Mouse (Mus musculus): ENCODE data around the gene Spint5.

Gene Spint5

GRCm38 (mm10) chr2:164758692-164759091 lies 43.6 kb downstream of the Spint5 start:
- ChIA-PET CTCF (no interaction called here), POLR2A (interaction anchor here (0.6 to 19.8 kb wide), 12 partner anchors 9 to 144 kb away, joined by 3 to 366 read pairs (median 6); partner anchors contain the start of genes Ube2c (in 2 of the 4), Acot8 (in 1 of the 4), Dnttip1 (in 1 of the 4) and Snx21 (in 1 of the 4))

DNA sequence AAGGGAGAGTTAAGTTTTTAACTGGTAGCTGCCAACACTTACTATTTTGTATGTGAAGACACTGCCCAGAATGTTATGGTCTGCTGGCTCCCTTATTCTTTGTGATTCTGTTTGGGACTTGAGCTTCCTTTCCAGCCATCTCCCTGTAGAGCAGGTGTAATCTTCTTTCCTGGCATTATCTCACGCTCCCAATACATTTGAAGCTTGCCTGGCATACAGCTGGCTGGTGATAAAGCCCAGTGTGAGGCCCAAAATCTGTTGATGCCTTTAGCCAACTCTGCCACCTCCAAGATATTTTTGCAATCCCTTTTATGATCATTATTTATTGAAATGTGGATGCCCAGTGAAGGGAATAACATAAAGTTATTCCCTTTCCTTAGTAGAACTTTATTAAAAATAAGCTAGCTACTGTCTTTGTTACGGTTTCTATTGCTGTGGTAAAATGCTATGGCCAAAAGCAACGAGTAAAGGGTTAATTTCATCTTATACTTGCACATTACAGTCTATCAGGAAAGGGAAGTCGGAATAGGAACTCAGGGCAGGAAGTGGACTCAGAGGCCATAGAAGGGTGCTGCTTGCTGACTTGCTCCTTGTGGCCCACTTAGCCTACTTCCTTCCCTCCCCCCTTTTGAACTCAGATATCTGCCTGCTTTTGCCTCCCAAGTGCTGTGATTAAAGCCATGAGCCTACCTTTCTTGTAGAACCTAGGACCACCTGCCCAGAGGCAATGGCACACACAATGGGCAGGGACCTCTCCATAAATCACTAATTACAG lies 45.1 kb downstream of the Spint5 start:
- ChIA-PET CTCF (interaction anchor here in 1 of 4 experiments (5.0 kb wide), 1 partner anchor 33 kb away, joined by 17 read pairs; no protein-coding TSS in a partner anchor), POLR2A (interaction anchor here (0.5 to 19.8 kb wide), 23 partner anchors 8 to 316 kb away, joined by 3 to 366 read pairs (median 7); partner anchors contain the start of genes Snx21 (in 3 of the 4), Ube2c (in 3 of the 4), Acot8 (in 1 of the 4) and Dnttip1 (in 1 of the 4))

DNA sequence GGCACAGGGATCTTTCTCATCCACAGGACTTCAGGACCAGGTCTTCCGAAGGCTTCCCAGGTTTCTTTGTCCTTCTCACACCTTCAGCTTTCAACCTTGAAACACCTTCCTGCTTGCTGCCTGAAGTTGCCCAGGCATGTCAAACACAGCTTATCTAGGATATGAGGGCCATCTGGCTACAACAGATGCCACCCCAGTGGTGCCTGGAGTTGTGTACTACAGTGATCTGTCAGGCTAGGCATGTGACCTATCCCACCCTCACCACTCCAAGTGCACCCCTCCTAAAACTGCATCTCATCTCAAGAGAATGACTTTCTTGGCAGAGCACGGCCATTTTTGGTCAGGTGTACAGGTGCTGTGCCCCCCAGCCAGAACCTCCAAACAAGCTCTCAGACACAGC lies 46.4 kb downstream of the Spint5 start:
- POLR2A ChIA-PET = interaction anchor here in 3 of 4 experiments (0.6 to 19.8 kb wide), 41 partner anchors 7 to 318 kb away, joined by 3 to 366 read pairs (median 6); partner anchors contain the start of genes Ube2c (in 3 of the 3), Acot8 (in 2 of the 3), Dnttip1 (in 2 of the 3) and Snx21 (in 2 of the 3)
- CTCF ChIA-PET = interaction anchor here (0.6 to 5.0 kb wide), 9 partner anchors 12 to 116 kb away, joined by 3 to 17 read pairs (median 5); no protein-coding TSS in a partner anchor

DNA sequence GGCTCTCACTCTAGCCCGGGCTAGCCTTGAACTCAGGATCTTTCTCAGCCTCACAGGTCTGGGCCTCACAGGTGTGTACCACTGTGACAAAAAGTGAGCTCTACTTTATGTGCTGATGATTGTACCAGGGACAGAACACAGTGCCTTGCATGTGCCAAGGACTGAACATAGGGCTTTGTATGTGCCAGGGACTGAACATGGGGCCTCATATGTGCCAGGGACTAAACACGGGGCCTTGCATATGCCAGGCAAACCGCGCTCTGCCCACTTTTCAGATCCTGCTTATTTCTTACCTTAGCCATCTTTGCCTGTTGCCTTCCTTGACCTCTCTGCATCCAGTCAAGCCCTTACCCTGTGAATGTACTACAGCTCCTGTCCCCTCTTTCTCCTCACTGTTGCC lies 46.9 kb downstream of the Spint5 start:
- ChIA-PET POLR2A (interaction anchor here in 3 of 4 experiments (0.8 to 19.8 kb wide), 36 partner anchors 7 to 319 kb away, joined by 3 to 366 read pairs (median 6); partner anchors contain the start of genes Acot8 (in 2 of the 3), Dnttip1 (in 2 of the 3), Snx21 (in 2 of the 3) and Ube2c (in 2 of the 3)), CTCF (interaction anchor here (0.5 to 5.0 kb wide), 9 partner anchors 12 to 732 kb away, joined by 3 to 17 read pairs (median 5); no protein-coding TSS in a partner anchor)

DNA sequence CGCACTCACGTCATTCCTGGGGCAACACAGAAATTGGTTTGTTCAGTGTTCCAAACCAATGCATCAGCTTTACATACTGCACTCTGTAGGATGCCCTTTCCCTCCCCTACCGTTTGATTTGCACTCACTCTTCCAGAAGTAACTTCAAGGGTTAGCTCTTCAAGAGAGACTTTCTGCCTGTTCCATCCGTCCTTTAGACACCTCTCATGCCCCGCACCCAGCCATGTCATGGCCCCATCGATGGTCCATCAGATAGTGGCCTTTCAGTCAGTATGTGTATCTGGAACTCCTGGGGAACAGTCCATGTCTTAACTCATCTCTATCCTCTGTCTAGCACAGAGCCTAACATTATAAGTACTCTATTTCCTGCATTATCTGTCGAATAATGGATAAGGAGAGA lies 47.5 kb downstream of the Spint5 start:
- CTCF ChIA-PET = interaction anchor here (0.9 to 5.0 kb wide), 8 partner anchors 11 to 190 kb away, joined by 3 to 17 read pairs (median 5); no protein-coding TSS in a partner anchor
- POLR2A ChIA-PET = interaction anchor here in 3 of 4 experiments (0.8 to 19.8 kb wide), 25 partner anchors 7 to 319 kb away, joined by 3 to 366 read pairs (median 7); partner anchors contain the start of genes Acot8 (in 2 of the 3), Snx21 (in 2 of the 3), Ube2c (in 2 of the 3) and Zswim3 (in 2 of the 3)

- ChIA-PET POLR2A (interaction anchor here in 3 of 4 experiments (0.9 to 19.8 kb wide), 16 partner anchors 9 to 101 kb away, joined by 3 to 366 read pairs (median 5); partner anchors contain the start of genes Acot8 (in 2 of the 3), Zswim1 (in 2 of the 3), Zswim3 (in 2 of the 3) and Dnttip1 (in 1 of the 3)), CTCF (interaction anchor here in 2 of 4 experiments (0.7 to 1.7 kb wide), 4 partner anchors 19 to 28 kb away, joined by 3 to 5 read pairs (median 3); no protein-coding TSS in a partner anchor)
Observed at GRCm38 (mm10) chr2:164765841-164766240, 50.7 kb downstream of the Spint5 start.

Data from embryonic stem cell, embryonic (primary cell).